Mouse (Mus musculus) embryonic facial prominence, embryonic 13.5 days (tissue): ENCODE measurements around the gene Eif3b. TPM values are rescaled to one million over a fixed set of nuclear protein-coding genes. Genes with fewer than 3 reads are reported as not detected.
"Not testable (repeated sequence)": the region's sequence is repeated elsewhere in the genome, so short reads cannot be mapped to it uniquely, and the experiment has no call there.

Experiments used
- ATAC-seq: fragments of 200-750 bp; cut with Nextera tagmentation; 2 replicates; pipeline ENCODE4 v1.8.0; 2017; ENCODE audit warnings: low read depth; ENCODE audit not compliant: insufficient number of reproducible peaks, insufficient read depth, low FRiP score, low TSS enrichment
- H3K27ac ChIP-seq: fragments of 300-500 bp; sonication (generic); 2 replicates; pipeline ENCODE4 v1.5.1; 2015; ENCODE audit warnings: moderate library complexity, mild to moderate bottlenecking, inconsistent platforms
- H3K27me3 ChIP-seq: fragments of 300-500 bp; sonication (generic); 2 replicates; pipeline ENCODE4 v1.6.1; 2015; ENCODE audit warnings: mild to moderate bottlenecking, inconsistent platforms
- H3K36me3 ChIP-seq: fragments of 300-500 bp; sonication (generic); 2 replicates; pipeline ENCODE4 v1.6.1; 2015; ENCODE audit warnings: mild to moderate bottlenecking, inconsistent platforms
- H3K4me1 ChIP-seq: fragments of 300-500 bp; sonication (generic); 2 replicates; pipeline ENCODE4 v1.6.1; 2015; ENCODE audit warnings: inconsistent platforms
- H3K4me2 ChIP-seq: fragments of 300-500 bp; sonication (generic); 2 replicates; pipeline ENCODE4 v1.6.1; 2015; ENCODE audit warnings: moderate library complexity, mild to moderate bottlenecking, inconsistent platforms
- H3K4me3 ChIP-seq: fragments of 300-500 bp; sonication (generic); 2 replicates; pipeline ENCODE4 v1.5.1; 2015; ENCODE audit warnings: mild to moderate bottlenecking, inconsistent platforms
- H3K9ac ChIP-seq: fragments of 300-500 bp; sonication (generic); 2 replicates; pipeline ENCODE4 v1.6.1; 2015; ENCODE audit warnings: mild to moderate bottlenecking, inconsistent platforms
- H3K9me3 ChIP-seq: fragments of 300-500 bp; sonication (generic); 2 replicates; pipeline ENCODE4 v1.6.1; 2016; ENCODE audit warnings: inconsistent platforms
- WGBS: fragments of 180-500 bp; shearing (Covaris S2); methylation state at CpG from one replicate; pipeline ENCODE4 v1.1.7; 2015; ENCODE audit warnings: mixed read lengths; 5-methylcytosine and 5-hydroxymethylcytosine counted together
- polyA plus RNA-seq: library from polyadenylated mRNA; unstranded; fragments of >200 nt; fragmentation: Nextera tagmentation; extraction: Ambion mirVana; gene quantifications from 2 replicates; pipeline ENCODE4 v1.2.1, GENCODE M21; 2015

The Eif3b gene
- polyA plus RNA-seq, 1 experiment from 2014 or later, result 131 TPM

- no peak within 1 kb of the TSS for H3K27ac ChIP-seq
- no peaks in the 10 kb centered on the region for H3K9me3 ChIP-seq
- H3K27me3 ChIP-seq, result no peaks in the 10 kb centered on the region
- WGBS, result 96% methylated on average over 5 of the region's 5 CpGs
- H3K4me3 ChIP-seq, result no peak within 1 kb of the TSS
- no peak within 1 kb of the TSS for H3K9ac ChIP-seq
- H3K4me1 ChIP-seq, result no peaks in the 10 kb centered on the region
- H3K36me3 ChIP-seq, result peaks cover 52% of the 10 kb centered on the region
- H3K4me2 ChIP-seq, result no peak within 1 kb of the TSS
- ATAC-seq, result no peak
These were observed 26.2 kb downstream of the Eif3b start, which contains the start of gene Gm4869 for GRCm38 (mm10) chr5:140445345-140445744. Gene Gm4869 (plus strand): TSS chr5:140445645.

DNA sequence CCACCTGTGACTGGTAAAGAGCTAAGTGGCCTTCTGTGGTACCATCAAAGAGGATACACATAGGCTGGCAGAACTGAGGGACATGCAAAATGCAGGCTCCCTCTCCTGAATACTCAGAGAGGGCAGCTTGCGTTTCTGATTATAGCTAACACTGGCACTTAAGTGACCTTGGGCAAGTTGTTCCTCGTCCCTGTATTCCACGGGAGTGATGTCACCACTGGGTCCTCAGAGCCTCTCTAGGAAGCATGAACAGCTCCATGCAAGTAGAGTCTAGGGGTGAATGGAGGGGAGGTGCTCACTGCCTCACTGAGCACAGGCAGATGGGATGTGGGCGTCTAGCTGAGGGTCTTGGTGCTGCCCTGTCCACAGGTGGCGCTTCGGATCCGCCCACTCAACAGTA, 26.9 kb downstream of the Eif3b start:
- no peak overlapping the region for H3K4me3 ChIP-seq
- H3K4me1 ChIP-seq, result no peaks in the 10 kb centered on the region
- no peak overlapping the region for H3K9ac ChIP-seq
- no peaks in the 10 kb centered on the region for H3K27me3 ChIP-seq
- peaks cover 45% of the 10 kb centered on the region for H3K36me3 ChIP-seq
- ATAC-seq, result no peak
- 77% methylated on average over 7 of the region's 7 CpGs for WGBS
- no peak overlapping the region for H3K27ac ChIP-seq
- H3K4me2 ChIP-seq, result no peak overlapping the region
- H3K9me3 ChIP-seq, result no peaks in the 10 kb centered on the region

GRCm38 (mm10) chr5:140454488-140454887, 35.4 kb downstream of the Eif3b start:
- Histone ChIP-seq H3K4me2 (no peak overlapping the region), H3K9ac (no peak overlapping the region), H3K27me3 (no peaks in the 10 kb centered on the region), H3K4me1 (no peaks in the 10 kb centered on the region), H3K9me3 (no peaks in the 10 kb centered on the region), H3K4me3 (no peak overlapping the region), H3K36me3 (no peaks in the 10 kb centered on the region), H3K27ac (no peak overlapping the region)
- ATAC-seq, result no peak

DNA sequence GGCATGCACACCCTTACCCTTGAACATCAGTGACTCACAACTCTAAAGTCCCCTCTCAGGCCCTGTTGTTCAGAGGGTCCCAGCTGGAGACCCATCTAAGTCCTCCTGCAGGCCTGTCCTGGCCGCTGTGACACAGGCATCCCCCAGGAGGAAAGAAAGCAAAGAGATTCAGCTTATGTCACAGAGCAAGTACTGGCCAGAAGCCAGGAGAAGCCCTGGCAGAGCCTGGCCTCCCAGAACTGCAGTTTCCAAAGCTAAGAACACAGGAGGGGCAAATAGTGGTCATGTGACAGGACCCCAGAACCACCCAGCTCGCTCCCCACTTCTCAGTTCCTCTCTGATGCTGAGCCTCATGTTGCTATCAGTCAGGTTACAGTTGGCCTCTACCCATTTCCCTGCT, 36.3 kb downstream of the Eif3b start:
- Histone ChIP-seq H3K36me3 (no peaks in the 10 kb centered on the region), H3K4me3 (no peak overlapping the region), H3K9ac (no peak overlapping the region), H3K4me2 (no peak overlapping the region), H3K27me3 (no peaks in the 10 kb centered on the region), H3K27ac (no peak overlapping the region), H3K4me1 (no peaks in the 10 kb centered on the region), H3K9me3 (no peaks in the 10 kb centered on the region)
- 68% methylated on average over 2 of the region's 2 CpGs for WGBS
- no peak for ATAC-seq

- peaks cover 12% of the 10 kb centered on the region; the same call in 1 of the 2 replicates for H3K9me3 ChIP-seq
- H3K4me1 ChIP-seq, result no peaks in the 10 kb centered on the region
- no peak overlapping the region for H3K9ac ChIP-seq
- ATAC-seq, result no peak
- no peak overlapping the region for H3K4me2 ChIP-seq
- WGBS, result 74% methylated on average over 3 of the region's 3 CpGs
- H3K27ac ChIP-seq, result no peak overlapping the region
- no peaks in the 10 kb centered on the region for H3K27me3 ChIP-seq
- no peak overlapping the region for H3K4me3 ChIP-seq
- H3K36me3 ChIP-seq, result no peaks in the 10 kb centered on the region
These were observed 42.3 kb downstream of the Eif3b start for GRCm38 (mm10) chr5:140461476-140461875.

- ATAC-seq, H3K27me3 ChIP-seq, H3K4me1 ChIP-seq, H3K36me3 ChIP-seq, H3K4me2 ChIP-seq, H3K4me3 ChIP-seq, H3K9ac ChIP-seq, H3K27ac ChIP-seq: not testable (repeated sequence)
- H3K9me3 ChIP-seq, result peaks cover 12% of the 10 kb centered on the region; the same call in 1 of the 2 replicates
- 75% methylated on average over 2 of the region's 2 CpGs for WGBS
These were observed 44.0 kb downstream of the Eif3b start for GRCm38 (mm10) chr5:140463151-140463550.

DNA sequence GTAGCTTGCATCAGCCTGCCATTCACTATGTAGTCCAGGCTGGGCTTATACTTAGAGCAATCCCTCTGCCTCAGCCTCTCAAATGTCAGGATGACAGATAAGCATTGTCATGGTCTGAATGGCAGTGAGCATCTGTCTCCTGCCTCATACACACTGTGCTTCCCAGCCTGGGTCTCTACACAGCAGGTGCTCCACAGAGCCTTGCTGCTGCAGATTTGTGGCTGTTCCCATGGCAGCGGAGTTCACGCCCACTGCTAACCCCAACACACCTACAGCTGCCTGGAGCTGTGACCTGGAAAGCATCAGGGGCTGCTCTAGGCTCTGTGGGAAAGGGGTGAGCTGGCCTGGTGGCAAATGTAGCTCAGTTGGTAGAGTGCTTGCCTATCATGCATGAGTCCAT, 45.8 kb downstream of the Eif3b start:
- Histone ChIP-seq H3K9ac (no peak overlapping the region), H3K9me3 (peaks cover 12% of the 10 kb centered on the region; the same call in 1 of the 2 replicates), H3K27ac (no peak overlapping the region), H3K4me2 (no peak overlapping the region), H3K27me3 (no peaks in the 10 kb centered on the region), H3K4me3 (no peak overlapping the region), H3K4me1 (no peaks in the 10 kb centered on the region), H3K36me3 (no peaks in the 10 kb centered on the region)
- WGBS, result 76% methylated on average over 2 of the region's 2 CpGs
- ATAC-seq, result no peak

GRCm38 (mm10) chr5:140472336-140472735, 53.2 kb downstream of the Eif3b start:
- Histone ChIP-seq H3K27ac (no peak overlapping the region), H3K9me3 (no peaks in the 10 kb centered on the region), H3K9ac (no peak overlapping the region), H3K4me2 (no peak overlapping the region), H3K4me1 (no peaks in the 10 kb centered on the region), H3K36me3 (no peaks in the 10 kb centered on the region), H3K4me3 (no peak overlapping the region), H3K27me3 (no peaks in the 10 kb centered on the region)
- no peak for ATAC-seq
- 84% methylated on average over 3 of the region's 3 CpGs for WGBS

DNA sequence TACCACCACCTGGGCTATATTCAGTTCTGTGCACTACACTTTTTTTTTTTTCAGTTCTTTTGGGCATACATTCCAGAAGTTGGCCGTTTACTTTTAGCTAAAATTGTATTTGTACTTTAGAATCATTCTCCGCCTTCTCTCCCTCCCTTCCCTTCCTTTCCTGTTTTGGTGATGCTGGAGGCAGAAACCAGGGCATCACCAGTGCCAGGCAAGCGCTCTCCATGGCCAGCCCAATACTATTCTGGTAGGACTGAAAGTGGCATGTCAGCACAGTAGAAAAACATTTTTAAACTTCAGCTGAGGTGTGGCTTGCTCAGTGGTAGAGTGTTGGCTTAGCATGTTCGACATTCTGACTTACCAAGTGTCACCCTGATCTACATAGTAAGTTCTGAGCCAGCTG, 62.3 kb downstream of the Eif3b start:
- WGBS, result 75% methylated on average over 4 of the region's 4 CpGs
- H3K4me1 ChIP-seq, result no peaks in the 10 kb centered on the region
- H3K9me3 ChIP-seq, result no peaks in the 10 kb centered on the region
- H3K4me2 ChIP-seq, result no peak overlapping the region
- H3K9ac ChIP-seq, result no peak overlapping the region
- no peak for ATAC-seq
- no peak overlapping the region for H3K4me3 ChIP-seq
- no peak overlapping the region for H3K27ac ChIP-seq
- H3K27me3 ChIP-seq, result no peaks in the 10 kb centered on the region; the same call in 1 of the 2 replicates
- no peaks in the 10 kb centered on the region for H3K36me3 ChIP-seq

DNA sequence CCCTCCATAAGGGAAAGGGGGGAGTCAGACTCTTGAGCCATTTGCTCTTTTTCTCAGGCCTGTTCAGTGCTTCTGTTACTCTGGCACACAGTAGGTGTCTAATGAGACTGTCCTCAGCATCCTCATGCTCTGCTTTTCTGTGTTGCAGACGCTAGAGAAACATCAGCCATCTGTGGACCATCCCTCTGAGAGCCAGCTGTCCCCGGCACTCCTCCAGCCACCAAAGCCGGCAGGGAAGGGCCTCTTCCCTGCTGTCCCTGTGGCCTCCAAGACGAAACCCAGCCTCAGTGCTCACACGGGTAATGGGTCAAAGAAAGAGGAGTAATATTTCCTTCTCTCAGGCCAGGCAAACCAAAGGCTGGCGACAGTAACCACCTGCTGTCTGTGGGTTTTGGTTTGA, 72.0 kb downstream of the Eif3b start:
- H3K9me3 ChIP-seq, result no peaks in the 10 kb centered on the region
- 63% methylated on average over 6 of the region's 6 CpGs for WGBS
- no peak for ATAC-seq

GRCm38 (mm10) chr5:140492684-140493233, 73.6 kb downstream of the Eif3b start:
- H3K4me3 ChIP-seq, result no peak overlapping the region
- H3K27me3 ChIP-seq, result peaks cover 4% of the 10 kb centered on the region; the same call in 1 of the 2 replicates
- no peak for ATAC-seq
- H3K9ac ChIP-seq, result no peak overlapping the region
- H3K27ac ChIP-seq, result no peak overlapping the region
- WGBS, result 26% methylated on average over 11 of the region's 11 CpGs
- no peaks in the 10 kb centered on the region for H3K36me3 ChIP-seq
- H3K4me2 ChIP-seq, result no peak overlapping the region
- H3K4me1 ChIP-seq, result no peaks in the 10 kb centered on the region
- H3K9me3 ChIP-seq, result no peaks in the 10 kb centered on the region

More for the DNA sequence above, 72.0 kb downstream of the Eif3b start:
- Histone ChIP-seq H3K27me3 (peaks cover 13% of the 10 kb centered on the region), H3K4me3 (no peak overlapping the region), H3K4me2 (no peak overlapping the region), H3K27ac (no peak overlapping the region), H3K9ac (no peak overlapping the region), H3K4me1 (no peaks in the 10 kb centered on the region), H3K36me3 (no peaks in the 10 kb centered on the region)
